Mouse (Mus musculus) liver, postnatal 0 days (tissue): Measurements from ENCODE around the gene Bclaf1. TPM values are rescaled to one million over a fixed set of nuclear protein-coding genes. Genes with fewer than 3 reads are reported as not detected.

Experiments
- ATAC-seq: fragments of 200-750 bp; cut with Nextera tagmentation; 2 replicates; pipeline ENCODE4 v1.8.0; 2017; ENCODE audit warnings: mild to moderate bottlenecking, moderate library complexity
- DNase-seq: peaks from one replicate; pipeline ENCODE4 v3.0.0-alpha.2; 2016
- H3K27ac ChIP-seq: fragments of 300-500 bp; sonication (generic); 2 replicates; pipeline ENCODE4 v1.5.1; 2014; ENCODE audit warnings: antibody characterized with exemption, moderate library complexity, mild to moderate bottlenecking, low read depth
- H3K27me3 ChIP-seq: fragments of 300-500 bp; sonication (generic); 2 replicates; pipeline ENCODE4 v1.6.1; 2014; ENCODE audit warnings: low read length, control low read depth, mixed read lengths; ENCODE audit not compliant: insufficient read depth
- H3K36me3 ChIP-seq: fragments of 300-500 bp; sonication (generic); replicated peaks from 2 replicates; pipeline ENCODE4 v1.6.1; 2014; ENCODE audit warnings: mild to moderate bottlenecking, control low read depth, low read length, moderate library complexity, mixed read lengths; ENCODE audit not compliant: insufficient read depth
- H3K4me1 ChIP-seq: fragments of 300-500 bp; sonication (generic); 2 replicates; pipeline ENCODE4 v1.6.1; 2014; ENCODE audit warnings: antibody characterized with exemption, mild to moderate bottlenecking, control low read depth; ENCODE audit not compliant: insufficient read depth
- H3K4me2 ChIP-seq: fragments of 300-500 bp; sonication (generic); 2 replicates; pipeline ENCODE4 v1.6.1; 2014; ENCODE audit warnings: low read depth, mild to moderate bottlenecking, low read length, moderate library complexity, mixed read lengths
- H3K4me3 ChIP-seq: fragments of 300-500 bp; sonication (generic); 2 replicates; pipeline ENCODE4 v1.5.1; 2014; ENCODE audit warnings: low read depth, low read length
- H3K9ac ChIP-seq: fragments of 300-500 bp; sonication (generic); replicated peaks from 2 replicates; pipeline ENCODE4 v1.6.1; 2014; ENCODE audit warnings: mild to moderate bottlenecking, moderate library complexity
- H3K9me3 ChIP-seq: fragments of 300-500 bp; sonication (generic); 2 replicates; pipeline ENCODE4 v1.6.1; 2016; ENCODE audit warnings: mild to moderate bottlenecking, control low read depth, low read length, mixed read lengths
- CTCF ChIP-seq: sonication (generic); IDR thresholded peaks from 2 replicates; pipeline ENCODE4 v1.5.1; 2016; ENCODE audit warnings: antibody characterized with exemption, low read depth
- EP300 ChIP-seq: IDR thresholded peaks from 2 replicates; pipeline ENCODE4 v1.6.1; 2016; ENCODE audit warnings: antibody characterized with exemption, low read depth, mild to moderate bottlenecking
- WGBS: fragments of 180-500 bp; shearing (Covaris S2); extraction: QIAGEN DNeasy Blood & Tissue Kit; methylation state at CpG from one replicate; pipeline ENCODE4 v1.1.7; 2014; ENCODE audit not compliant: insufficient replicate concordance; 5-methylcytosine and 5-hydroxymethylcytosine counted together
- polyA plus RNA-seq: library from polyadenylated mRNA; unstranded; fragments of >200 nt; fragmentation: Nextera tagmentation; extraction: Ambion mirVana; gene quantifications from 2 replicates; pipeline ENCODE4 v1.2.1, GENCODE M21; 2015

The Bclaf1 gene
- polyA plus RNA-seq, 1 experiment from 2014 or later, result 33.8 TPM

- Histone ChIP-seq H3K4me1 (no peaks in the 10 kb centered on the region), H3K27ac (no peak overlapping the region), H3K4me2 (no peak overlapping the region), H3K36me3 (peaks cover 11% of the 10 kb centered on the region), H3K9ac (no peak overlapping the region), H3K9me3 (no peaks in the 10 kb centered on the region), H3K27me3 (no peaks in the 10 kb centered on the region), H3K4me3 (no peak overlapping the region)
- TF ChIP-seq EP300 (no peak), CTCF (no peak)
- no peak for DNase-seq
- WGBS, result 84% methylated on average over 15 of the region's 15 CpGs
- 0 out of 2 replicates have a peak, but pooled peaks have one; percentile 4 for ATAC-seq
These were observed 39.0 kb upstream of the Bclaf1 start for GRCm38 (mm10) chr10:20273278-20273677.

- Histone ChIP-seq H3K36me3 (peaks cover 16% of the 10 kb centered on the region), H3K4me3 (no peak overlapping the region), H3K27ac (no peak overlapping the region), H3K9ac (no peak overlapping the region), H3K27me3 (no peaks in the 10 kb centered on the region), H3K4me1 (no peaks in the 10 kb centered on the region), H3K9me3 (no peaks in the 10 kb centered on the region), H3K4me2 (no peak overlapping the region)
- peak; percentile 85 for ATAC-seq
- 49% methylated on average over 9 of the region's 9 CpGs for WGBS
- TF ChIP-seq EP300, result peak; percentile 88
- no peak for TF ChIP-seq CTCF
- DNase-seq, result no peak
These were observed 38.2 kb upstream of the Bclaf1 start for GRCm38 (mm10) chr10:20274022-20274421.

GRCm38 (mm10) chr10:20281456-20281855 is 30.8 kb upstream of the Bclaf1 start:
- DNase-seq, result no peak
- 47% methylated on average over 2 of the region's 2 CpGs for WGBS

GRCm38 (mm10) chr10:20285289-20285975 is 26.8 kb upstream of the Bclaf1 start:
- ATAC-seq (peak; percentile 86), DNase-seq (peak; percentile 26)

More at GRCm38 (mm10) chr10:20281456-20281855, 30.8 kb upstream of the Bclaf1 start:
- Histone ChIP-seq H3K4me1 (peaks cover 5% of the 10 kb centered on the region; the same call in 1 of the 2 replicates), H3K4me2 (no peak overlapping the region), H3K27ac (no peak overlapping the region), H3K9me3 (no peaks in the 10 kb centered on the region), H3K4me3 (no peak overlapping the region), H3K9ac (no peak overlapping the region), H3K27me3 (no peaks in the 10 kb centered on the region), H3K36me3 (peaks cover 17% of the 10 kb centered on the region; the same call in 1 of the 2 replicates)
- ATAC-seq, result no peak
- TF ChIP-seq CTCF (no peak), EP300 (no peak)

GRCm38 (mm10) chr10:20285994-20286836 is 26.1 kb upstream of the Bclaf1 start:
- peak; percentile 33 for ATAC-seq
- no peaks in the 10 kb centered on the region for H3K27me3 ChIP-seq
- H3K4me1 ChIP-seq, result peaks cover 8% of the 10 kb centered on the region; the same call in 1 of the 2 replicates
- 0 out of 2 replicates have a peak, but pooled peaks cover 2% of the 10 kb centered on the region for H3K36me3 ChIP-seq
- H3K4me2 ChIP-seq, result no peak overlapping the region
- H3K9ac ChIP-seq, result no peak overlapping the region
- DNase-seq, result no peak
- H3K27ac ChIP-seq, result no peak overlapping the region
- H3K4me3 ChIP-seq, result no peak overlapping the region
- TF ChIP-seq EP300, result no peak
- TF ChIP-seq CTCF, result no peak
- WGBS, result 70% methylated on average over 15 of the region's 15 CpGs
- H3K9me3 ChIP-seq, result no peaks in the 10 kb centered on the region

More at GRCm38 (mm10) chr10:20285289-20285975, 26.8 kb upstream of the Bclaf1 start:
- Histone ChIP-seq H3K27ac (no peak overlapping the region), H3K9ac (no peak overlapping the region), H3K36me3 (peaks cover 5% of the 10 kb centered on the region; the same call in 1 of the 2 replicates), H3K4me1 (peaks cover 5% of the 10 kb centered on the region; the same call in 1 of the 2 replicates), H3K9me3 (no peaks in the 10 kb centered on the region), H3K4me2 (no peak overlapping the region), H3K4me3 (no peak overlapping the region), H3K27me3 (no peaks in the 10 kb centered on the region)
- WGBS, result 40% methylated on average over 10 of the region's 10 CpGs
- no peak for TF ChIP-seq EP300
- TF ChIP-seq CTCF, result no peak

DNA sequence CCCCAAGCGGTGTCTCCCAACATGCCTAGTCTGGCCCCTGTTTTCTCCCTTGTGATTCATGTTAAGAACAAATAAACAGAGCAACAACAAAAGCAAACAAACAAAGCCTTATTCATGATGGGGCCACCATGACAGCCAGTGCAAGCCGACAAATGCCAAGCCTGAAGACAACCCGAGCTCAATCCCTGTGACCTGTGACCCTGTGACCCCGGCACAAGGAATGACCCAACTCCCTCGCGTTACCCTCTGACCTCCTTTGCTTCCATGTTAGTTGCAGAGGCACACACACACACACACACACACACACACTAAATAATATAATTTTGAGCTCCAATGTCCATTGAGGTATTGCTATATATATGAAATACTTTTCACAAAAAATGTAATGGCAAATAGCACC is 24.9 kb upstream of the Bclaf1 start:
- H3K4me1 ChIP-seq, result peaks cover 8% of the 10 kb centered on the region; the same call in 1 of the 2 replicates
- H3K36me3 ChIP-seq, result no peaks in the 10 kb centered on the region
- no peak overlapping the region for H3K4me2 ChIP-seq
- ATAC-seq (no peak), DNase-seq (no peak)
- H3K27me3 ChIP-seq, result no peaks in the 10 kb centered on the region
- no peak overlapping the region for H3K27ac ChIP-seq
- H3K9me3 ChIP-seq, result no peaks in the 10 kb centered on the region
- TF ChIP-seq CTCF, result no peak
- no peak for TF ChIP-seq EP300
- WGBS, result 65% methylated on average over 6 of the region's 6 CpGs
- H3K9ac ChIP-seq, result no peak overlapping the region
- no peak overlapping the region for H3K4me3 ChIP-seq
